Mouse (Mus musculus) embryo, embryonic 10 days (tissue): ENCODE data around the gene Chl1.

Experiments used
- DNase-seq: peaks from one replicate; pipeline ENCODE4 v3.0.0-alpha.2; 2015; ENCODE audit warnings: low spot score

The Chl1 gene

GRCm38 (mm10) chr6:103510392-103511289, at the start of gene Chl1:
Gene Chl1 (plus strand): TSS chr6:103510586.
- peak; percentile 6 for DNase-seq

GRCm38 (mm10) chr6:103465479-103466080, 44.8 kb upstream of the Chl1 start:
- DNase-seq = no peak

- DNase-seq = no peak
Measured at GRCm38 (mm10) chr6:103473316-103473715, 37.1 kb upstream of the Chl1 start.

GRCm38 (mm10) chr6:103487199-103487598, 23.2 kb upstream of the Chl1 start:
- DNase-seq = no peak

GRCm38 (mm10) chr6:103498404-103498803, 12.0 kb upstream of the Chl1 start:
- peak; percentile 32 for DNase-seq

GRCm38 (mm10) chr6:103504065-103504464, 6.3 kb upstream of the Chl1 start:
- no peak for DNase-seq

GRCm38 (mm10) chr6:103507751-103508575, 2.4 kb upstream of the Chl1 start:
- no peak for DNase-seq

GRCm38 (mm10) chr6:103509596-103509995, 790 bp upstream of the Chl1 start:
- no peak for DNase-seq

- DNase-seq = peak; percentile 5
Measured at GRCm38 (mm10) chr6:103511290-103511971, 1.0 kb downstream of the Chl1 start.

DNA sequence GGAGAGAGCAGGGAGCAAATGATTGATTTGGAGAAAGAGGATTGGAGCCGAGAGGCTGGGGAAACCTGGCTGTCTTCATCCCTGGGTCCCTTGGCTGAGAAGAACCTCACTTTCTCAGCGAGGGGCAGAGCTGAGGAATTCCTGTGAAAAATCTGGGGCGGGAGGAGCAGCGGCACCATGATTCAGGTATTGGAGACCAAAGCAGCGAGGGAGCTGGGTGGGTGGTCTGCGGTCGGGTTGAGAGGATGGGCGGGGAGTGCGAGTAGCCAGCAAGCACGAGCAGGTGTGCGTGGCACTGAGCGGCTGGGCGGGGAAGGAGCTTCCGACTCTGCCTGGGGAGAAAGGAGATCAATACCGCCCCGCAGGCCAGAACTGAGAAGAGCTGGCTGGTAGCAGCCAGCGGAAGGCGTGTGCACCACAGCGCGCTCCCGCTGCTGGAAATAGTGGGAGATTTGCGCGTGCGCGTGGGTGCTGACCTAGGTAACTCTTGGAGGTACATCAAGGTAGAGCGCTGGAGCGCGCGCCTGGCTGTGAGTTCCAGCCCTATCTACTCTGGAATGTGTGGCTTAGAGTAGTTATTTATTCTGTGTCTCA, 1.7 kb downstream of the Chl1 start:
- peak; percentile 57 for DNase-seq

DNA sequence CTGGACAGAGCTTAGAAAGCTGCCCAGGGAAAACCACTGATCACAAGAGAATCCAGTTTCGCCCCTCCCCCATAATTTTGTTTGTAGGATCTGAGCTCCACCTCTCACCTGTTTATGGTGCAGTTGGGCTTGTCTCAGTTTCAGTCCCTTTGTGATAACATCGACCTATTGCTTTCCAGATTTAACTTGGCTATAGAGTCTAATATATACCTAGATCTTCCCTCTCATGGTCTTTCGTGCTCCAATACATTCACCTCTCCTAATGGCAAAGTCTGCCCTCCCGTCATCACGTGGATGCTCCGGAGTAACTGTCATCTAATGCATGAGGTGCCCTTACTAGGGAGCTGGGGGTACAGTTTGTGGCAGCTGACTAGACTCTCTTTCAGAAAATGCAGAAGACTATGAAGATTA, 2.5 kb downstream of the Chl1 start:
- no peak for DNase-seq

DNA sequence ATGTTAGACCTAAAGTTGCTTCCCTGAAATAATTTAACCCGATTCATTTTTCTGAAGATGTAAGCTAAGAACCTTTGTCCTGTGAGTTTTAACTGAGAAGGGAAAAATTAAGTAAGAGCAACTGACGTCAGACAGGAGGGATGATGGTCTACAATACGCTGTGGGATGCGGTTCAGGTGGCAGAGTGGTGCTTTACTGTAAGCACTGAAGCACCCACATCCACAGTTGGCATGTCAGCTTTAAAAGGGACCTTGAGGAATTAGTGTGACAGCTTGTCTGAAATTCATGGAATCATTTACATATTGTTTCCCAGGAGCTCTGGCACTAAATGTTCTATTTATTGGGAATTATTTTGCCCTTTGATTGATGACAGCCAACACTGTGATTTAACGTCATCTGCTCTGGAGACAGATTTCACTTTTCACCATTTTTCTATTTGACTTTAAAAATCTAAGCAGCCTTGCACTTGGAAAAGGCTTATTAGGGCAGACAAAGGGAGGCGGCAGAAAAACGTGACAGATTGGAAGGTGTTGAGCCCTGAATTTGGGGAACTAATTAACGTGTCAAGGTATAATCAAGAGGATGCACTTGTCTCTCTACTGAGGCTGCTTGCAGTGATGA, 3.3 kb downstream of the Chl1 start:
- no peak for DNase-seq

DNA sequence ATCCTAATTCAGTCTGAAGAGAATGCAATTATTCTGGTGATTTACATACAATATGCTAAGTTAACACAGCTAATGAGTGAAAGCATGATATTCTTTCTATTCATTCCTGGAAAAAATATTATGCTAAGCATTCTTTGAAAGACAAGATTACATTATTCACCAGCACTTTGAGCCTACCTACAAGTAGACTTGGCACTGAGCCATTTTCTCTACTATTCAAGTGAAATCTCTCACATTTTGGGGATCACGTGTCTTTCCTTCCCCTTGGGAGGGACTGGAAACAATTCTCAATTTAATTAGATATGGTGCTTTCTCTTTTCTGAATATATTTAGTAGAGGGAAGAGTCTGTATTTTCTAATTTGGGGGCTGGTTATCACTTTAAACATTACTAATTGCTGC, 4.0 kb downstream of the Chl1 start:
- no peak for DNase-seq

GRCm38 (mm10) chr6:103514756-103515155, 4.4 kb downstream of the Chl1 start:
- no peak for DNase-seq

DNA sequence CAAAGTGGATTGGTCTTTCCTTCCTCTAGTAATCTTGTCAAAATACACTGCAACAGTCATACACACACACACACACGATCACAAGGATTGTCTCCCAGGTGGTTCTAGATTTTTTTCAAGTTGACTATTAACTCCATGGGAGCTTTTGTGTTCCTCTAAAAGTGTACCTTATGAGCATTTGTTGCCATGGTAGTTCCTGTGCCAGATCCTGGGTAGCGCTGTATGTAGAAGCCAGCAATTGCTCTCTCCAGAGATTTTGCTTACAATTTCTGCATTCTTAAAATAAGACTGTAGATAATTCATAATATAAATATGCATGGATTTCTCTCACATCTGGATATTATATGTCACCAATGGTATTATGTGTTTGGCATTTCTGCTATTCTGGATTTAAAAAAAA, 9.2 kb downstream of the Chl1 start:
- DNase-seq = no peak

- DNase-seq = no peak
Measured at GRCm38 (mm10) chr6:103525326-103526024, 15.1 kb downstream of the Chl1 start.

DNA sequence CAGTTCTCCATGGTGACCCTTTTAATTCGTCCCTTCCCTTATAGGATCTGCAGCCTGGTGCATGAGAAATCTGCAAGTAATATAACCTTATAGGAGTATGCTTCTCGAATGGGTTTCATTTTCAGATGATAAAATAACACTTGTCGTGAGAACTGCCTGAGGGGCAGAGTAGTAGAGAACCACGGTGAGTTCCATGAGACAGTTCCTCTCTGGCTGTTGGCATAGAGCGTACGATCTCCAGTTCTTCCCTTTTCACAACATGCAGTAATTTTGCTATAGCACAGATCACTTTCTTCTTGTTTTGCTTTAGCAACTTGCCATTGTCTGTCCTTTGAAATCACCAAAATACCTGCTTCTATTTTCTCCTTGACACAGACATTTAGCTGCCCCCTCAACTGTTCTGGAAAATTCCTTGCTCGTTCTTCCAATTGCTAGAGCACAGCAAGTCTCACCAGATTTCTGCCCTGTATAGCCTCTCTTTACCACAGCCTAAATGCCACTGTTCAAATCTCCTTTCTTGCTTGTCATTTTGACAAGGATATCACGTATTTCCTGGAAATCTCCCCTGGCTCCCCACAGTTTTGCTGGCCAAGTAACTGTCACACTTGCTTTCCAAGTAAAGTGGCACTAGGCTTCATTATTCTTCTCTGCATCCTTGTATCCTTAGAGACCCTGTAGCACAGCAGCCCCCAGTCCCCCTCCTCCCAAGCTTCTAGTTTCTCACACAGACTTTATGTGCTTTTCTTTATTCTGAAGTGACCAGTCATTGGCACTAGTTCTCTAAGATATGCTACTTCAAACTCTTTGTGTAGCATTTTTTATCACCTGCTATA, 16.8 kb downstream of the Chl1 start:
- DNase-seq = no peak

DNA sequence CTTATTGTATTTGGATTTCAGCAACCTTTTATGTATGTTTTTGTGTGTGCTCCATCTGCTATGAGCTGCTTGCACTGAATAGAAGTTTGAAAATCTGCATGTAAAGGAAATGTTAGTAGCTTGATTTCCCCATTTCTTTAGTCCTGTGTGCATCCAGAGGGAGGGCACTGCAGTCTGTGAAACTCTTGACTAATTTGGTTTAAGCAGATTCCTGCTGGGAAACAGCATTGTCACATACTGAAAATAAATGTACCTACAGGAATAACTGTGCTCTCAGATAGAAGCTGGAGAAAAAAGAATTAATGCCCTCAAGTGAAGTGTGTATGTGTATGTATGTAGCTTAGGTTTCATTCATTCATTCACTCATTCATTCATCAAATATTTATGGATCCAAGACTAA, 22.7 kb downstream of the Chl1 start:
- DNase-seq = no peak

DNA sequence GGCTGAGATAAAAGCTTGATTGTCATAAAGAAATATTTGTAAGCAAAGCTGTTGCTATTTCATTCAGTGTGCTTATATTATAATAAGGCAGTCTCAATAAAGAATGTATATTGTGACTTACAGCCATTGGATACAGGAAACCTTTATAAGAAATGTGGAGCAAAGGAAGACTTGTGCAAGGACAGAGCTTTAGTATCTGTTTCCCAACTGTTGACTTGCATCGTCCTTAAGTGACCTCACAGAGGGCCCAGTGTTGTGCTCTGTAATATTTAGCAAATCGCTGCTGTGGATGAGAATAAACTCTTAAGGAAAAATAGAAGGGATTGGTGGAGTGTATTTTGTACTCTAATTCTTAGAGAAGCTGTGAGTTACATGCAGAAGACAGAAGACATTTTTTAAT, 23.6 kb downstream of the Chl1 start:
- no peak for DNase-seq

DNA sequence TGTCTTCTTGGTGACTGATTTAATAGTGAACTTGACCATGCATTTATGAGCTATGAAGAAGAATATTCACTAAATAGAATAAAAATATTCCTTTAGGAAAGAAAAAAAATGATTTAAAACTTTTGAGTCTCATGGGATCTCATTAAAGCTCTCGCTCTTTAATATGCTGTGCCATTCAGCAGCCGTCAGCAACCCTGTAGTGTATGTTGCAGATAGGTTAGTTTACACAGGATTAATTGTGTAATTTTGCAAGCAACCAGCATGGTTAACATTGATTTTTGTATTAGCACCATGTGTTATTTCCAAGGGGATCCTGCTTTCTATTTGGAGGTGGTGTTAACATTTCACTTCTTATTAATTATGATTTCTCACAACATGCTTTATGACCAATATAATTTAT, 32.2 kb downstream of the Chl1 start:
- no peak for DNase-seq
